Mouse (Mus musculus) erythroblast, embryonic 14.5 days (primary cell): ENCODE results near the gene Rpl7l1. TPM values are rescaled to one million over a fixed set of nuclear protein-coding genes. Genes with fewer than 3 reads are reported as not detected.
A peak's percentile ranks its signal among the peaks of the same experiment; 100 is the strongest.

Experiments used
- H3K27me3 ChIP-seq: 2 replicates; pipeline ENCODE4 v1.6.1; 2012; ENCODE audit warnings: inconsistent platforms; ENCODE audit not compliant: control insufficient read depth
- H3K36me3 ChIP-seq: 2 replicates; pipeline ENCODE4 v1.6.1; 2012; ENCODE audit warnings: mild to moderate bottlenecking, inconsistent platforms; ENCODE audit not compliant: control insufficient read depth
- H3K4me1 ChIP-seq: 2 replicates; pipeline ENCODE4 v1.6.1; 2012; ENCODE audit warnings: inconsistent platforms; ENCODE audit not compliant: control insufficient read depth
- H3K4me3 ChIP-seq: replicated peaks from 2 replicates; pipeline ENCODE3; 2012; ENCODE audit warnings: moderate library complexity, mild to moderate bottlenecking, inconsistent platforms
- H3K9me3 ChIP-seq: 2 replicates; pipeline ENCODE4 v1.6.1; 2012; ENCODE audit warnings: low read length, inconsistent platforms, mixed read lengths; ENCODE audit not compliant: control insufficient read depth
- GATA1 ChIP-seq: IDR thresholded peaks from 2 replicates; pipeline ENCODE4 v1.6.1; 2012; ENCODE audit warnings: low read length, inconsistent platforms, mixed read lengths
- TAL1 ChIP-seq: IDR thresholded peaks from 3 replicates; pipeline ENCODE4 v1.6.1; 2012; ENCODE audit warnings: low read length, inconsistent platforms, mixed read lengths
- polyA plus RNA-seq: library from polyadenylated mRNA; stranded (reverse); fragments of >175 nt; gene quantifications from 2 replicates; pipeline ENCODE4 v1.2.3, GENCODE M21; 2012

Gene Rpl7l1
- polyA plus RNA-seq, 1 experiment = 0.31 TPM

- H3K4me1 ChIP-seq = peaks cover 21% of the 10 kb centered on the region
- H3K27me3 ChIP-seq = peaks cover 2% of the 10 kb centered on the region; the same call in 1 of the 2 replicates
- no peaks in the 10 kb centered on the region for H3K36me3 ChIP-seq
- TF ChIP-seq GATA1 (peak; percentile 37; the same call in 1 of the 2 replicates), TAL1 (peak; percentile 37; the same call in 2 of the 3 replicates)
- peak overlapping the region; percentile 14 for H3K4me3 ChIP-seq
- H3K9me3 ChIP-seq = peaks cover 2% of the 10 kb centered on the region
These were observed 4.5 kb upstream of the Rpl7l1 start for GRCm38 (mm10) chr17:46786952-46787351.

GRCm38 (mm10) chr17:46783222-46783565 is 722 bp upstream of the Rpl7l1 start:
- peaks cover 26% of the 10 kb centered on the region for H3K36me3 ChIP-seq
- H3K9me3 ChIP-seq = peaks cover 2% of the 10 kb centered on the region
- peaks cover 29% of the 10 kb centered on the region for H3K4me1 ChIP-seq
- H3K4me3 ChIP-seq = peak overlapping the region; percentile 95
- TF ChIP-seq GATA1 (no peak), TAL1 (no peak)
- H3K27me3 ChIP-seq = no peaks in the 10 kb centered on the region

- H3K4me1 ChIP-seq = peaks cover 21% of the 10 kb centered on the region
- TF ChIP-seq GATA1 (no peak), TAL1 (no peak)
- H3K36me3 ChIP-seq = peaks cover 38% of the 10 kb centered on the region
- H3K27me3 ChIP-seq = no peaks in the 10 kb centered on the region
- H3K9me3 ChIP-seq = peaks cover 2% of the 10 kb centered on the region
- H3K4me3 ChIP-seq = peak overlapping the region; percentile 95
These were observed 596 bp downstream of the Rpl7l1 start for GRCm38 (mm10) chr17:46781876-46782275.

- Histone ChIP-seq H3K9me3 (no peaks in the 10 kb centered on the region), H3K36me3 (peaks cover 68% of the 10 kb centered on the region), H3K4me3 (no peak overlapping the region), H3K4me1 (peaks cover 29% of the 10 kb centered on the region), H3K27me3 (no peaks in the 10 kb centered on the region)
- TF ChIP-seq TAL1 (no peak), GATA1 (no peak)
These were observed 6.4 kb downstream of the Rpl7l1 start for GRCm38 (mm10) chr17:46776087-46776486.

- Histone ChIP-seq H3K4me3 (no peak overlapping the region), H3K27me3 (no peaks in the 10 kb centered on the region), H3K9me3 (no peaks in the 10 kb centered on the region), H3K36me3 (peaks cover 61% of the 10 kb centered on the region), H3K4me1 (peaks cover 29% of the 10 kb centered on the region)
- TF ChIP-seq GATA1 = no peak
- no peak for TF ChIP-seq TAL1
These were observed 7.4 kb downstream of the Rpl7l1 start for GRCm38 (mm10) chr17:46775070-46775469.

- H3K4me3 ChIP-seq = peak overlapping the region; percentile 19
- peaks cover 29% of the 10 kb centered on the region for H3K4me1 ChIP-seq
- no peaks in the 10 kb centered on the region for H3K9me3 ChIP-seq
- H3K36me3 ChIP-seq = peaks cover 51% of the 10 kb centered on the region
- H3K27me3 ChIP-seq = no peaks in the 10 kb centered on the region
- TF ChIP-seq GATA1 (no peak), TAL1 (no peak)
These were observed 8.4 kb downstream of the Rpl7l1 start for GRCm38 (mm10) chr17:46774131-46774472.

- Histone ChIP-seq H3K36me3 (peaks cover 45% of the 10 kb centered on the region), H3K9me3 (no peaks in the 10 kb centered on the region), H3K27me3 (no peaks in the 10 kb centered on the region), H3K4me1 (peaks cover 29% of the 10 kb centered on the region), H3K4me3 (peak overlapping the region; percentile 93)
- no peak for TF ChIP-seq GATA1
- TF ChIP-seq TAL1 = no peak
These were observed 9.0 kb downstream of the Rpl7l1 start for GRCm38 (mm10) chr17:46773278-46774130.

- Histone ChIP-seq H3K4me3 (peak within 1 kb of the TSS; percentile 93), H3K36me3 (peaks cover 36% of the 10 kb centered on the region), H3K9me3 (no peaks in the 10 kb centered on the region), H3K27me3 (no peaks in the 10 kb centered on the region), H3K4me1 (peaks cover 29% of the 10 kb centered on the region)
- TF ChIP-seq TAL1 (no peak), GATA1 (no peak)
These were observed 9.8 kb downstream of the Rpl7l1 start, which contains the start of gene 2310039H08Rik for GRCm38 (mm10) chr17:46772404-46773277. 2310039H08Rik (plus strand) TSS chr17:46772635.

GRCm38 (mm10) chr17:46772038-46772403 is 10.5 kb downstream of the Rpl7l1 start:
- Histone ChIP-seq H3K9me3 (no peaks in the 10 kb centered on the region), H3K4me3 (peak overlapping the region; percentile 93), H3K36me3 (peaks cover 30% of the 10 kb centered on the region), H3K27me3 (no peaks in the 10 kb centered on the region), H3K4me1 (peaks cover 29% of the 10 kb centered on the region)
- TF ChIP-seq TAL1 = no peak
- no peak for TF ChIP-seq GATA1
